In genomic region chr4:131638105-131638504, GRCm38 (mm10) we compare ENCODE assay signal across 20 mouse cellular contexts.
DNase-seq lines count a peak whose midpoint lies in the region; ATAC-seq lines count a peak whose summit lies in the region.
"Had no signal": no experiment of that assay in that cellular context is flagged by ENCODE, and none has a peak within 500 bp of the region (broad histone marks: within the 10 kb centered on the region; RNA-seq: fewer than 3 reads in every experiment).

No protein-coding gene starts in this region.

- H3K36me3 ChIP-seq in kidney, embryonic 15.5 days = no peaks in the 10 kb centered on the region
- no peaks in the 10 kb centered on the region for H3K36me3 ChIP-seq in intestine, embryonic 15.5 days
- H3K36me3 ChIP-seq: embryonic facial prominence, embryonic 10.5 days; heart, embryonic 15.5 days; hindbrain, embryonic 13.5 days had no signal

- no peak overlapping the region for H3K27ac ChIP-seq in kidney, embryonic 15.5 days
- no peak overlapping the region for H3K27ac ChIP-seq in intestine, embryonic 15.5 days
- H3K27ac ChIP-seq: forebrain, embryonic 13.5 days; gastrocnemius, adult 2 months; heart, adult 2 months; heart, embryonic 15.5 days; hindbrain, embryonic 13.5 days had no signal

- H3K4me2 ChIP-seq in kidney, embryonic 15.5 days = no peak overlapping the region
- H3K4me2 ChIP-seq in intestine, embryonic 15.5 days (replicated peaks) = peak overlapping the region; percentile 5; the same call in 1 of the 2 replicates
- H3K4me2 ChIP-seq: forebrain, embryonic 13.5 days; heart, embryonic 11.5 days; heart, embryonic 15.5 days; hindbrain, embryonic 13.5 days had no signal

- no peak for ATAC-seq in kidney, embryonic 15.5 days (replicated peaks; ENCODE audit: low FRiP score)
- peak; percentile 93 for ATAC-seq in intestine, embryonic 15.5 days
- ATAC-seq: forebrain, embryonic 13.5 days had no signal

- DNase-seq in kidney, adult 18-20 months = peak; percentile 37
- DNase-seq in kidney, adult 9 months = peak; percentile 54
- peak; percentile 29 for DNase-seq in kidney, postnatal 14 days
- DNase-seq in left cerebral cortex, postnatal 14 days (ENCODE audit: low spot score in 2 of 2) = no peak
- DNase-seq in urinary bladder, adult 18-20 months (ENCODE audit: low spot score in 2 of 2) = no peak
- DNase-seq in gastrocnemius, postnatal 4 days (ENCODE audit: low spot score in 2 of 2) = no peak
- DNase-seq: adrenal gland, postnatal 14 days; cerebellum, adult 11-12 months; cerebellum, adult 9-10 months; cerebellum, postnatal 25 days; gastrocnemius, adult 2 months; heart, adult 2 months; heart, postnatal 14 days had no signal

- no peaks in the 10 kb centered on the region; the same call in 1 of the 2 replicates for H3K27me3 ChIP-seq in kidney, embryonic 15.5 days
- H3K27me3 ChIP-seq in intestine, embryonic 15.5 days (replicated peaks) = no peaks in the 10 kb centered on the region
- H3K27me3 ChIP-seq: forebrain, embryonic 13.5 days; hindbrain, embryonic 13.5 days had no signal

- peaks cover 7% of the 10 kb centered on the region for H3K4me1 ChIP-seq in kidney, embryonic 15.5 days
- H3K4me1 ChIP-seq in intestine, embryonic 15.5 days (replicated peaks) = no peaks in the 10 kb centered on the region
- H3K4me1 ChIP-seq: heart, embryonic 15.5 days had no signal

- intact Hi-C loops in left cerebral cortex, postnatal 14 days (cut with DNase I) = no loop called here

- H3K9ac ChIP-seq in kidney, embryonic 15.5 days = no peak overlapping the region
- no peak overlapping the region for H3K9ac ChIP-seq in intestine, embryonic 15.5 days
- H3K9ac ChIP-seq: forebrain, embryonic 13.5 days; heart, embryonic 15.5 days; hindbrain, embryonic 13.5 days had no signal

- 78% methylated on average over 5 of the region's 5 CpGs for WGBS in kidney, embryonic 15.5 days
- WGBS in intestine, embryonic 15.5 days = 66% methylated on average over 5 of the region's 5 CpGs

- no peak overlapping the region for H3K4me3 ChIP-seq in kidney, embryonic 15.5 days (replicated peaks)
- H3K4me3 ChIP-seq in intestine, embryonic 15.5 days (replicated peaks) = no peak overlapping the region
- H3K4me3 ChIP-seq: embryonic facial prominence, embryonic 10.5 days; forebrain, embryonic 13.5 days; gastrocnemius, adult 2 months; heart, adult 2 months; heart, embryonic 15.5 days; hindbrain, embryonic 13.5 days had no signal

- no peaks in the 10 kb centered on the region for H3K9me3 ChIP-seq in kidney, embryonic 15.5 days (replicated peaks)
- H3K9me3 ChIP-seq in intestine, embryonic 15.5 days = no peaks in the 10 kb centered on the region
- H3K9me3 ChIP-seq: embryonic facial prominence, embryonic 10.5 days; forebrain, embryonic 13.5 days; heart, embryonic 15.5 days; hindbrain, embryonic 13.5 days had no signal

Comparison
In these comparisons a context has a peak if more than half of its experiments do, and no peak if none do; other contexts are left out.
1. DNase-seq: peak in kidney, adult 18-20 months (single experiment), kidney, adult 9 months (single experiment) and kidney, postnatal 14 days (single experiment); none in left cerebral cortex, postnatal 14 days (0 of 2), urinary bladder, adult 18-20 months (0 of 2) and gastrocnemius, postnatal 4 days (0 of 2).